Mouse (Mus musculus) mesoderm, embryonic 11.5 days (tissue): ENCODE measurements around the gene Oprm1.
"Not testable (repeated sequence)": the region's sequence is repeated elsewhere in the genome, so short reads cannot be mapped to it uniquely, and the experiment has no call there.

Experiments
- DNase-seq: peaks from one replicate; pipeline ENCODE4 v3.0.0-alpha.2; 2012; ENCODE audit warnings: low read depth, low spot score

Oprm1 gene

DNA sequence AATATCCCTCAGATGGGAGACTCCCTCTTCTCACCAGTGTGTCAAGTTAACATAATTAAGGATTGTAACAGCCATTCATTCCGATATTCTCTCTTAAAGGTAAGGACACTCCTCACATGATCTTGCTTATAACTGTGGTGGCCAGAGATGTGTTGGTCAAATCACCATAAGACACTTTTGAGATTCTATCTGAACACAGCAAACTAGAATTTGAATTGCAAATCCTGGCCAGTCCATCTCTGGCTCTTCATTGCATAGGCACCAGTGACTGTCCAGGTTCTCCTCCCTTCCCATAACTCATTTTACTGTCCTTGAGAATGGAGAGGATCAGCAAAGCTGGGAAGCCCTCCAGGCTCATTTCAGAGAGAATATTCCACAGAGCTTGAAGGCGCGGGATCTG lies at the start of gene Oprm1:
Gene Oprm1 (plus strand): TSS at position 301 of the 400 bp plus-strand sequence.
- no peak for DNase-seq

GRCm38 (mm10) chr10:6717181-6717948 lies 40.9 kb upstream of the Oprm1 start:
- DNase-seq, result no peak

- DNase-seq, result no peak
Measured at GRCm38 (mm10) chr10:6723765-6724164, 34.5 kb upstream of the Oprm1 start.

DNA sequence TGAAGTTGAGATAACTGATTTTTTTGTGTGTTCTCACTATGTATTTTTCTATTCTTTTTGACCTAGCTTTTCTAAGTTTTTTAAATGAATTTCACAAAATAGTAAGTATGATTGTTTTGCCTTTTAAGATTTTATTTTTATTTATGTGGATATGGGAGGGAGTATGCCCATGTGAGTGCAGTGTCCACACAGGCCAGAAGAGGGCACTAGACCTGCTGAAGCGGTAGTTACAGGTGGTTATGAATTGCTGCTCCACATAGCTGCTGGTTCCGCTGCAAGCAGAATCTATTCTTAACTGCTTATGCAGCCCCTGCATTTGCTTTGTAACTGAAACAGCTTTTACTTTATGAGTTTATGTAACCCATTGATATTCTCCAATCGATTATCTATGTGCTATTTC lies 29.8 kb upstream of the Oprm1 start:
- DNase-seq, result no peak

- DNase-seq, result no peak
Measured at GRCm38 (mm10) chr10:6753375-6753774, 4.9 kb upstream of the Oprm1 start.

DNA sequence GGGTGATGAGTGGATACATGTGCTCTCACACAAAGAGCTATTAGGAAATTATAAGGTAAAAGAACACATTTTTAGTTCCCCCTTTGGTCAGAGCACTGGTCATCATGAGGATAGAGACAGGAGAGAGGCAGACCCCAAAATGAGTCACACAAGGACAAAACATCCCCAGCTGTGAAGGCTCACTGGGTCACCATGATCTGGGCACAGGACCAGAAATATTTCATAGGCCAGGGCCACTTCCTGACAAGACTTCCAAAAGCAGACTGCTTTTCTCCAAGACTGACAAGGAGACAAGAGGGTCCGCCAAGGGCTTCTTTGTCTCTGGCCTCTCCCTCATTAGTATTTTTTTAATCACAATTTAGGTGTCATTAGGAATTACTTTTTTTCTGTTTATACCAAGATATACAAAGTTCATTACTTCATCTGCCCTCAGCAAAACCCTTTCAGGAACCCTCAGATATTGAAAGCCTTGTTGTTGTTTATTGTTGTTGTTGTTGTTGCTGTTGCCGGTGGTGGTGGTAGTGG lies 3.0 kb downstream of the Oprm1 start, which contains the start of gene Gm10945:
Gene Gm10945 (minus strand): TSS at position 475 of the 525 bp plus-strand sequence.
- DNase-seq, result no peak

- peak; percentile 86 for DNase-seq
Measured at GRCm38 (mm10) chr10:6788517-6789237, 30.4 kb downstream of the Oprm1 start.

- DNase-seq, result no peak
Measured at GRCm38 (mm10) chr10:6790226-6790625, 31.9 kb downstream of the Oprm1 start.

DNA sequence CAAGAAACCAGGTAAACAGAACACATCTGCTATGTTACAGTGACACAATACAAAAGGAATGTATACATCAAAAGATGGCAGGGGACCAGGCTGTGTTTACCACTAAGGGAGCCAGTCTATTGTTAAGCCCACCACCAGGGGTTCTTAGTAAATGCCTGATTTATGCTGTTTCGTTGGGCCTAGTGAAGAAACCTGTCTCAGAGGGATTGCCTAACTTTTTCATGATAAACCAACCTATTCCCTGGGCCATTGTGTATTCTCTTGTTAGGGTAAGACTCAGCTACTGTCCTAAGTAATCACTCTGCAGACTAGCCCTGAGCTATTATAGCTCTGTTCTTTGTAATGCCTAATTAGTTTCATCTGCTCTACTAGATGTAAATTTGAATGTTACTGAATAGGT lies 62.3 kb downstream of the Oprm1 start:
- DNase-seq, result no peak

GRCm38 (mm10) chr10:6842225-6842624 lies 83.9 kb downstream of the Oprm1 start:
- no peak for DNase-seq

- no peak for DNase-seq
Measured at GRCm38 (mm10) chr10:6846283-6846682, 88.0 kb downstream of the Oprm1 start.

- DNase-seq, result peak; percentile 35
Measured at GRCm38 (mm10) chr10:6848162-6848754, 90.0 kb downstream of the Oprm1 start.

DNA sequence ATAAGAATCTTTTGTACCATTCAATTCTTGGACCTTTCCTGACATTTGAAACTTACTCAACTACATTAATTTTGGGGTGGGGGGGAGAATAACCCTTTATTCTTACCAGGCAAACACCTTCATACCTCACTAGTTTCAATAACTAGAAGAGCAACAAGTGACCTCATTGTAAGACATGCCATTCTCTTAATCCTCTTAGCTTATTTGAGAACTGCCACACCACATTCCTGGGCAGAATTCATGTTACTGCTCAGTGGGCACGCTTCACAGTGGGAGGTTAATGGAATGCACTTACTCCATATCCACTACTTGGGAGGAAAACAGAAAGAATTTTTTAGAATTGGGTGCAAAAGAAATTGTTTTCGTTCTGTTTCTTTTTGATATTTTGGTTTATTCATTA lies 90.5 kb downstream of the Oprm1 start:
- peak; percentile 33 for DNase-seq

DNA sequence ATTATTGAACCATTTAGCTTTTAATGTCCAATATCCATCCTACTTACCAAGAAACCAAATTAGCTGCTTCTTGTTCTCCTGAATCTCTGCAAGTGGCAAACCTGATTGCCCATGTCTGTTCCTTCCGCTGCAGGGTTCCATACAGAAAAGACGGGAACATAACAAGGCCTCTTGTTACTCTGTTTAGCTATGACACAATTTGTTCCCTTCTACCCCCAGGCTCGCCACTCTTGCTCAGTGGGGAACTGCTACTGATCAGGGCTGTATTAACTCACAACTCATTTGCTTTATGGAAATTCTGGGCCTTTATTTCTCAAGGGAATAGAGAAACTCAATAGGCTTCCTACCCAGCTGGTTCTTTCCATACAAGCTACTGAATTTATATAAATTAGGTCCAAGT lies 97.5 kb downstream of the Oprm1 start:
- DNase-seq, result no peak

- no peak for DNase-seq
Measured at GRCm38 (mm10) chr10:6871418-6872072, 113.2 kb downstream of the Oprm1 start.

- no peak for DNase-seq
Measured at GRCm38 (mm10) chr10:6873917-6874316, 115.6 kb downstream of the Oprm1 start.

DNA sequence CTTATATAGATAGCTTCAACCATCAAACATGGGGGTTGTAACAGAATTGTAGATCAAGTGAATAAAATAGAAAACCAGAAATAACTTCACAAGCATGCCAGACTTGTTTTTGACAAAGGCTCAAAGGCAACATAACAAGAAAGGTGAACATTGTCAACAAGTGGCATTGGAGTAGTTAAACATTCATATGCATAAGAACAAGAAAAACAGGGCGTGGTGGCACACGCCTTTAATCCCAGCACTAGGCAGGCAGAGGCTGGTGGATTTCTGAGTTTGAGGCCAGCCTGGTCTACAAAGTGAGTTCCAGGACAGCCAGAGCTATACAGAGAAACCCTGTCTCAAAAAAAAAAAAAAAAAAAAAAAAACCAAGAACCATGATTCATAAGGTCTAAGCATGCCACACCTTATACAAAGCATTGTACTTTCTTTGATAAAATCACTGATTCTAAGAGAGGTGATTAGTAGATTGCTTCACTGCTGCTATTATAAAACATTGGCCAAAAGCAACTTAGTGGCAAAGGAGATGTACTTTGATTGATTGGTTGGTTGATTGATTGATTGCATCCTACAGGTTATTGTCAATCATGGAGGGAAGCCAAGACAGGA lies 120.1 kb downstream of the Oprm1 start:
- no peak for DNase-seq

DNA sequence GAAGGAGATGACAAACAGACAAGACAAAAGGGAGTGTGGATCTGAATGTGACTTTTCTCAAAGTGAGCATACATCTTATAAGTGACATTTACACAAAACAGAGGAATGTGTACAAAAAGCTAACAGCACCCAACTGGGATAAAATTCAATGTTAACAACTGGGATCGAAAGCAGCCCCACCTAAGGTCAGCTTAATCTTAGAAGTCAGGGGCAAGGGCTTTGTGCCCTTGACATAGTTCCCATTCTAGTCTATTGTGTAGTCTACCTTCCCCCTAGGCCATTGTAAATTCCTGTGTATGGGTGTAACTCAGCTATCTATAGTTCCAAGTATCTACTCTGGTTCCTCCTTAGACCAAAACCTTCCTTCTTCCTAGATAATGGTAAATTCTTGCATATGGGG lies 123.7 kb downstream of the Oprm1 start:
- not testable (repeated sequence) for DNase-seq

GRCm38 (mm10) chr10:6885460-6885859 lies 127.2 kb downstream of the Oprm1 start:
- peak; percentile 44 for DNase-seq

- DNase-seq, result no peak
Measured at GRCm38 (mm10) chr10:6889640-6890245, 131.4 kb downstream of the Oprm1 start.
